Mouse (Mus musculus) ES-E14 (cell line): ENCODE data around the gene Fars2.

Experiments
- HCFC1 ChIP-seq: IDR thresholded peaks from 2 replicates; pipeline ENCODE4 v1.6.1; 2012; ENCODE audit warnings: low read length, inconsistent platforms, borderline replicate concordance; ENCODE audit not compliant: insufficient read depth
- MAFK ChIP-seq: IDR thresholded peaks from 2 replicates; pipeline ENCODE4 v1.6.1; 2014; ENCODE audit warnings: mild to moderate bottlenecking, low read depth, low read length, inconsistent platforms; ENCODE audit not compliant: insufficient read depth
- ZC3H11A ChIP-seq: IDR thresholded peaks from 2 replicates; pipeline ENCODE4 v1.6.1; 2012; ENCODE audit warnings: low read depth, mild to moderate bottlenecking, inconsistent platforms, low read length, borderline replicate concordance
- ZNF384 ChIP-seq: IDR thresholded peaks from 2 replicates; pipeline ENCODE4 v1.6.1; 2012; ENCODE audit warnings: low read depth, low read length, inconsistent platforms

GRCm38 (mm10) chr13:36541287-36541780 lies 424.1 kb downstream of the Fars2 start:
- TF ChIP-seq MAFK (no peak), ZNF384 (no peak), ZC3H11A (no peak), HCFC1 (no peak)
